Mouse (Mus musculus) neutrophil, adult 5-6 weeks (primary cell): ENCODE results near the gene Mmp14. TPM values are rescaled to one million over a fixed set of nuclear protein-coding genes. Genes with fewer than 3 reads are reported as not detected.

Experiments used
- ATAC-seq: fragments of 151-379, 151-347 bp; 2 replicates; pipeline ENCODE4 v1.8.0; 2017; ENCODE audit warnings: mild to moderate bottlenecking, moderate TSS enrichment; ENCODE audit not compliant: insufficient number of reproducible peaks, poor library complexity, low FRiP score, severe bottlenecking; ENCODE audit errors: extremely low read depth
- total RNA-seq: library from RNA; stranded (forward); fragments of 200-1000 nt; gene quantifications from 2 replicates; pipeline ENCODE4 v1.2.3, GENCODE M21; 2017

Mmp14 gene
- total RNA-seq, 1 experiment from 2014 or later = 0.58 TPM

DNA sequence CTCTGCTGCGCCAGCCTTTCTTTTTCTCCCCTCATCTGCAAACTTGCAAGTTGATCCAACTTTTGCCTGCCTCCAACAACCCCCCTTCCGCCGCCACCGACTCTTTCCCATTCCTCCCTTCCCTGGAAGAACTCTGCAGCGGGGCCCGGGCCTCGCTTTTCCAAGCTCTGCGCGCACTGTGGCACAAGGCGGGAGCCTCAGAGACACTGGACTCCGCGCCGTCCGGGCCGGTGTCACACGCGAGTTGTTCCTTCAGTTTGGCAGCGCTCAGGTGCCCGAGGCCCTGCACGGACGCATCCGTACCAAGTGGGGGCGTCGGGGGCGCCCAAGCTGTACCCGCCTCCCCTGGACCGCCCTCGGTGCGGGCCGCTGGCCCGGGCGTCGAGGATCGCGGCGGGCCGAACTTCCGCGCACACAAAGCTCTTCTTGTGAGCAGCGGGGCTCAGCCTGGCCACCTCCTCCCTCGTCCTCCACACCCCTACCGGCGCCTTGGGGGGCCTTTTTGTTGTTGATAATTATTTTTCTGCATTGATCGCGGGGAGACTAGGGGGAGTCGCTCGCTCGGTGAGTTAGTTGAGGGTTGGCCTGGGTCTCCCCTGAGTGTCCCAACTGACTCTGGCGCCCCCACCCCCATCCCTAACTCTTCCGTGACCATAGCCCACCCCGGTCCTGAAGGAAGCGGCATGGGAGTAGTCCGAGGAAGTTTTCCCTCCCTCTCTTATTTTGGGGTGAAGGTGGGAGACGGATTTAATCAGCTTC, 845 bp downstream of the Mmp14 start:
- ATAC-seq = peak; percentile 42; the same call in 1 of the 2 replicates

DNA sequence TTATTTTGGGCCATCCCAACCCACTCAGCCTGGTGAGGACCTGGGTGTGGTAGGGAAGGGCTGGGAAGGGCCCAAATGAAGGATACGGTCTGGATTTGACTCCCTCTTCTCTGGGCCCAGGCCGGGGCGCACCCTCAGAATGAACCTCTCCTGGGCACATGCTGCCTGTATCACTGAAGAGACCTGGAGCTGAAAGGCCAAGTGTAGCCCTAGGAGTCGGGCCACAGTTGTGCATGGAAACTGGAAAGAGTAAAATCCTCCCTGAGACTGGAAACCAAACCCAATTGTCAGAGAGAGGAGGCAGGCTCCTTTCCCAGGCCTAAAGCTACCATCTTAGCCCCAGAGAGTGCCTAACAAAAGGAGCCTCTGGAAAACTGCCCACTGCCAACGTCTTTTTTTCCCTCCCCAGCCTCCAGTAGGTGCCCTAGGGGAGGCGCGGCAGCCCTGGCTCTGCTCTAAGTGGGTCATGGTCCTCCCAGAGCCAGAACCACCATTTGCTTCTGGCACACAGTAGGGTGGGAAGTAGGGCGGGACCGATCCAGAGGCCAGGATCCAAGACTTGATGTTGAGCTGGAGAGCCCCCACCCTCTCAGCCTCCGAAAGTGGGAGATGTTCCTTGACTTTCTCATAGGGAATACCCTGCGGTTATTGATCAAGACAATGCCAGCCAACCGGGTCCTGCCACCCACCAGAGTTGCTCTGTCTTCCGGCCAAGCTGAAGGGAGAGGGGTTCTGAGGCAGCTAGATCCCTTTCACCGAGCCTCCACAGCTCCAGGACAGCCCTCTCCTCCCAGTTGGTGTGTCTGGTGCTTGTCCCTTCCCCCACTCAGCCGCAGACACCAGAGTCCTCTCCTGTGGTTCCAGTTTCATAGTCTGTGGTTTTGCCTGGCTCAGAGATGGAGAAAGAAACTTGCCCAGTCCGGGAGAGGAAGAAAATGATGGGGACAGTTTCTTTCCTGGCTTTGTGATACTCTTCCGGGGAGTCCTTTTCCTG, 1.7 kb downstream of the Mmp14 start:
- ATAC-seq = no peak

DNA sequence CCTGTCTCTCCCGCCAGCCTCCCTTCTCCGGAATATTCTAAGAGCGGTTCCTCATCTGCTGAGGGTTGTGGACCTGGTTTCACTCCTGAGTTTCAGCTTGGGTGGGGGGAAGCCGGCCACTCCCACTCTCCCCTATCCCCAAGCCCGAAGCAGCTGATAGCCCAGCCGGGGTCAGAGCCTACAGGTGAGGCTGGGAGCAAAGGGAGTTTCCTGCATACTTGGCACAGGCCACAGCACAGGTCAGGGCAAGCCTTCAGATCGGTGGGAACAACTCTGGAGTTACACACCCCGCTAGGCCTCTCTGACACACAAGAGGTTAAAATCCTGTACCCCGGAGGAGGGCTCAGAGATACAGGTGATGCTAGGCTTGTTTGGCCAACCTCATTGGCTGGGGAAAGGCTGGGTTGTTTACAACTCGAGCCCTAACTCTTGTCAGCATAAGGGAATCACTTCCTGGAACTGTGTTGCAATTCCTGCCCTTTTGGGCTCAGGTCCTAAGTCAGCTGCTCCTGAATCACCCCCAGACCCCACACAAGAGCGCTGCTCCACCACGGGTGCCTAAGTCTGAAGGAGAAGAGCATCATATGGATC, 2.6 kb downstream of the Mmp14 start:
- ATAC-seq = no peak

DNA sequence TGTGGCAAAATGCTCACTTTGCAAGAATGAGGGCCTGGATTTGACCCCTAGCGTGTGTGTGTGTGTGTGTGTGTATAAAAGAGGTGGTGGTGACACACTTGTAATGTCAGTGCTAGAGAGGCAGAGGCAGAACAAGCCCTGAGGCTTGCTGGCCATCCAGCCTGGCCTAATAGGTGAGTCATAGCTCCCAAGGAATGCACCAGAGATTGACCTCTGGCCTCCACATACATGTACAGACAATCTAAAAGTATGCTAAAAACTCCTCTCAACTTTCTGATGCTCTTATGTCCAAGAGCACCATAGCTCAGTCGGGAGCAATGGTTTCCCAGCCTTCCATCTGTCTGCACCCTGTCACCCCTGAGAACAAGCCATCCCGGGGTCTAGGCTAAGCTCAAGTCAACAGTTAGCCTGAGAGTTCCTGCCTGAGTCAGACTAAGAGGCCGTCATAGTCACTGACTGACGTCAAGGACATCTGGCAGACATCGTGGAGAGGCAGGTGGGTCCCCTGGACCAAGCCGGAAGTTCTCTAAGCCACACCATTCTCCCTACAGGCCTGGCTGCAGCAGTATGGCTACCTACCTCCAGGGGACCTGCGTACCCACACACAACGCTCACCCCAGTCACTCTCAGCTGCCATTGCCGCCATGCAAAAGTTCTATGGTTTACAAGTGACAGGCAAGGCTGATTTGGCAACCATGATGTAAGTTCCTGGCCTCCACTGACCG, 3.9 kb downstream of the Mmp14 start:
- ATAC-seq = no peak

DNA sequence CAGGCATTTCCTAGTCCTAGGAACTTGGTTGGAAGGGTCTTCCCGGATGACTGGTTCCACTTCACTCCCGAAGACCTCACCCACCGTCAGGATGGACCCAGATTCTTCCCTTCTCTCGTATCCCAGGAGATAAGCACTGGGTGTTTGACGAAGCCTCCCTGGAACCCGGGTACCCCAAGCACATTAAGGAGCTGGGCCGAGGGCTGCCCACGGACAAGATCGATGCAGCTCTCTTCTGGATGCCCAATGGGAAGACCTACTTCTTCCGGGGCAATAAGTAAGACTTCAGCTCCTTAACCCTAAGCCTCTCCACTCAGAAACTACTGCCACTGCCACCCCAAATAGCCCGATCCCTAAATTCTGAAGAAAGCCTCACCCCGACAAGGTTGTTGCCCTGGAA, 7.7 kb downstream of the Mmp14 start:
- ATAC-seq = no peak

DNA sequence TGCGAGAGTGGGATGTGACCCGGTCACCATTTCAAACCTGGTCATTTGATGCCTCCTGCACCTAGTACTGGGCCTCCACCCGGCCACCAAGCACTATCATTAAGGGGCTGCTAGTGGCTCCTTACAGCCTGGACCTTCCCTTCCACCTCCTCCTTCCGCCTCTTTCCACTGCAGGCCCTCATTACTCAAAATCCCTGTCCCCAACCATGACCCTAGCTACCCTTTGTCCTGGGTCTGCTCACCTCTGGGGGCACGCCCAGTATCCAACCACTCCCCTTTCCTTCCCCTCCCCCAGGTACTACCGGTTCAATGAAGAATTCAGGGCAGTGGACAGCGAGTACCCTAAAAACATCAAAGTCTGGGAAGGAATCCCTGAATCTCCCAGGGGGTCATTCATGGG, 8.2 kb downstream of the Mmp14 start:
- ATAC-seq = no peak

DNA sequence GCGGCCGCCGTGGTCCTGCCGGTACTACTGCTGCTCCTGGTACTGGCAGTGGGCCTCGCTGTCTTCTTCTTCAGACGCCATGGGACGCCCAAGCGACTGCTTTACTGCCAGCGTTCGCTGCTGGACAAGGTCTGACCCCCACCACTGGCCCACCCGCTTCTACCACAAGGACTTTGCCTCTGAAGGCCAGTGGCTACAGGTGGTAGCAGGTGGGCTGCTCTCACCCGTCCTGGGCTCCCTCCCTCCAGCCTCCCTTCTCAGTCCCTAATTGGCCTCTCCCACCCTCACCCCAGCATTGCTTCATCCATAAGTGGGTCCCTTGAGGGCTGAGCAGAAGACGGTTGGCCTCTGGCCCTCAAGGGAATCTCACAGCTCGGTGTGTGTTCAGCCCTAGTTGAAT, 9.1 kb downstream of the Mmp14 start:
- ATAC-seq = no peak

DNA sequence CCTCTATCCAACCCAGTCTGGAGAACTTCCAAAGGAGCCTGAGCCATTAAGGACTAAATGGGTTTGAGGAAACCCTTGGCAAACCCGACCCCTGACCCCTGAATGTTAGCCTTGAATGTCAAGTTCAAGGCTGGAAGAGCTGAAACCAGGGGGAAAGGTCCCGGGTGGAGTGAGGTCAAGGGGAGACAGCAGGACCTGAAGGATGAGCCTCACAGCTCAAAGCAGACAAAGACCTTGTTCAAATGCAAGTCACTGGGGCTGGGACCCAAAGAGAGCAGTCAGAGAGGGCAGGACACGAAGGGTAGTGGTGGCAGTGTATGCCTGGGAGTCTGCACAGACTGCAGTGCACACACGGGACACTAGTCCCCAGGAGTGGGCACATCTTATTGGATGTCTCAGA, 10.0 kb downstream of the Mmp14 start:
- no peak for ATAC-seq

DNA sequence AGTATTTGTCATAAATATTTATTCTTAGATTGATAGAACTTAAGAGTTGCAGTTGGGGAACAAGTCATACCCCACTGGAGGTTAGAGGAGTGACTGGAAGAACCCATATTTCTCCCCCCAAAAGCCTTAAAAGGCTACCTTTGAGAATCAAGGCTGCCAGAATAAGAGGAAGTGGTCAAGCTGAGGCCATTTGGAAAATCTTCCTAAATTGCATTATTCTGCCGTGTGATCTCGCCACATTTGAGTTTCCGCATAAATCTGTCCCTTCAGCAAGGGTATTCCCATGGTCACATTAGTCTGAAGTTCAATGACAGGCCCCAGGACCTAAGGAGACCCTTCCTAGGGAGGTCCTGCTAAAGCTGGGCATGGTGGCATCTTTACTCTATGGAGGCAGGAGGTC, 11.1 kb downstream of the Mmp14 start:
- no peak for ATAC-seq

DNA sequence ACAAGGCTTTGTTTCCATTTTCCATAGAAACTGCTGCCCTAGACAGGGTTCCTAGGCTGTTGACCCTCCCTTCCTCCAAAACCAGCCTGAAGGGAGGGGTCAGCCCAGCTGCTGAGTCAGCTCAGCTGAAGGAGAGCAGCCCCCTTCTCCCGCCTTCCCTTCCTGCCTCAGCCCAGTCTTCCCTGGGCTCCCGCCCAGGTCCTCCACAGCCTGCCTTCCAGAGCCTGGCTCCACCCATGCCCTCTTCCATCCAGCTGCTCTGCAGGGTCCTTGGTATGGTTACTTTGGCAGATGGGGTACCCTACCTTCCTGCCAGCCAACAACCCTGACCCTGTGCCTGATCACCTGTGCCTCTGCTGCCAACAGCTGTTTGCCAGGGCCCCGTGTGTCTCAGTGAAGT, 11.8 kb downstream of the Mmp14 start:
- ATAC-seq = no peak

DNA sequence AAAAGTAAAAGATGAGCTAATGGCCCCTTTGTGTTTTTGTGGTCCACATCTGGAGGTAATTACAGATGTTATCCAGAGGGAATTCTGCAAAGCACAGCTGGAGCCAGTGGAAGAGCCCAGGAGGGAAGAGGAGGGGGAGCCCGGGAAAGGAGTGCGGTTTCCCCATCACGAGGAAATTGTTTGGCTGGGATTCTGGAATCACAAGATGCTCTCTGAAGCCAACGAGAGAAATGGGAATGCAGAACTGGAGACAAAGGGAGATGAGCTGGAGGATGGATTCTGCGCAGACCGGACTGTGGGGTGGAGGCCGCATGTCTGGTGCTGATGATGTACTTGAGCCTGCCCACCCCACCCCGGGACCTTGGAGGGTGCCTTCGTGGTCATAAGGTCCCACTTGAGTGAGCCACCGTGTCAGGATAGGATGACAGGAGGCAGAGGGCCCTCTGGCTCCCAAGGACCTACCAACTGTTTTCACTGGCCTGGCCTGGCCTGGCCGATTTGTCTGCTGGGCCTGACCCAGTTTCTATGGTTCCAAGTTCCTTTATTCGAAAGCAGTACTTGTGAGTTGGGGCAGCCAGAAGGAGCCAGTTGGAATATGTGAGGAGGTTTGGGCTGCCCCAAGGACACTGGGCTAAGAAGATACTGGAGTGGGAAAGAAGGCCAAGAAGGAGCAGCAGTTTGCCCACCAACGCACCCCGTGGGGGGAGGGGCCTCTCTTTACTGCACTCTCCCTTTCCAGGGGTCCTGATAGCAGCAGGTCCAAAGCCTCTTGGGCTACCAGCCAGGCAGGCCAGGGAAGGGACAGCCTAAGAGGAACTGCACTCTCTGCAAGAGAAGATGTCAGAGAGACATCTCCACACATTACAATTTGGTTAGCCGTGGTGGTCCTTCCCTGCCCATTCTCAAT, 12.6 kb downstream of the Mmp14 start:
- ATAC-seq = no peak

DNA sequence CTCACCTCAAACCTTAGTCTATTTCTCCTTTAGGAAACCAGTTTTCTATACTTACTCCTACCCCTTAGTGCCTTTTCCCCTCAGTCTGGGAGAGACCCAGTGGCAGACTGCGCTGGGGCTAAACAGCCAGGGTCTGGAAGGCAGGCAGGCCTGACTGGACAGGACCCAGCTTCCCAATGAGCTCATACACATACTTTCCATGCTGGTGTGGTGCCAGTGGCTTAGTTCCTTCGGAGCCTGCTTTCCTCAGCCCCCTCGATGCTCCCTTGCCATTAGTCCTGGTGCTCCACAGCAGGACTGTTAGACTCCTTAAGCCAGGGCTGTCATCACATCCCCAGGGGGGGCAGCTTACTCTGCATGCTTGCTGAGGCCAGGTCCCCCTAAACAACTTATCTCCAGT, 14.1 kb downstream of the Mmp14 start:
- ATAC-seq = no peak

DNA sequence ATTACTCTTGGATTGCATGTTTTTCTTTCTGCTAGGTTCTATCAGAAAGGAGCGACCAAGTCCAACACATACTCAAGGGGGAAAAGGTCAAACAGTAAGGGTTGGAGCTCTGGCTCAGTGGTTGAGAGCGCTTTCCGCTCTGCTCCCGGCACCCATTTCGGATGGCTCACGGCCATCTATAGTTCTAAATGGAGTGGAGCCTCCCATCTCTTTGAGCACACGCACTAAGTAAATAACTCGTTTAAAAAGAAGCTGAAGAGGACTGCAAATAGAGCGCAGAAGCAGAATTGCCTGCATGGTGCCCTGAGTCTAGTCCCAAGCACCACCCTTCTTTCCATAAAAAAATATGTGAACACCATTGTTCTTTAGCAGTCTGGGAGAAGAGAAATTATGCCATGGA, 22.2 kb downstream of the Mmp14 start:
- ATAC-seq = no peak

DNA sequence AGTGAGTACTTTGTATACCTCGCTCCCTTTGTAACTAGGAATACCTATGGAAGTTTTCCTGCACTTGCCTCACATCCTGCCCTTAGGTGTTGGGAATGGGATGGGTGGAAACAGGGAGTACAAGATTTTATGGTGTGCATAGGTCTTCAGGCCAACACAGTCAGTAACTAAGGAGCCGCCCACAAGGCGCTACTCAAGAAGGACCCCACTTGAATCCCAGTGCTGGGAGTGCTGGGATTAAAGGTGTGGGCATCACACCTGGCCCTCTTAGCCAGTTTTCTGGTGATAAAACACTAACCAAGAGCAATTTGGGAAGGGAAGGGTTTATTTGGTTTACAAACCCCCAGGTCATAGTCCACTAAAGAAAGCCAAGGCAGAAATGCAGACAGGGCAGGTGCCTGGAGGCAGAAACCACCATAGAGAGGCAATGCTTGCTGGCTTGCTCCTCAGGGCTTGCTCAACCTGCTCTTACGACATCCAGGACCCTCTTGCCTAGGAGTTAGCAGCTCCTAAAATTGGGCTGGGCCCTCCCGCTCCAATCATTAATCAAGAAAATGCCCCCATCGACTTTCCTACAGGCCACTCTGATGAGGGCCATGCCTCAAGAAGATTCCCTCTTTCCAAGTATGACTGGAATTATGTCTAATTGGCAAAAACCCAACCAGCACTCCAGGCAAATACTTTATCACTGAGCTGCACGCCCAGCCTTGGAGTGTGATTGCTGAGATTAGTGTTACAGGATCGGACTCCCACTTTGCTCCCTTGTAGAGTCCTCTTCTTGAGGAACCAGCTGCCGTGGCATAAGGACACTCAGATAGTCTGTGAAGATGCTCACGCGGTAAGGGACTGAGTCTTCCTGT, 23.5 kb downstream of the Mmp14 start:
- no peak for ATAC-seq

DNA sequence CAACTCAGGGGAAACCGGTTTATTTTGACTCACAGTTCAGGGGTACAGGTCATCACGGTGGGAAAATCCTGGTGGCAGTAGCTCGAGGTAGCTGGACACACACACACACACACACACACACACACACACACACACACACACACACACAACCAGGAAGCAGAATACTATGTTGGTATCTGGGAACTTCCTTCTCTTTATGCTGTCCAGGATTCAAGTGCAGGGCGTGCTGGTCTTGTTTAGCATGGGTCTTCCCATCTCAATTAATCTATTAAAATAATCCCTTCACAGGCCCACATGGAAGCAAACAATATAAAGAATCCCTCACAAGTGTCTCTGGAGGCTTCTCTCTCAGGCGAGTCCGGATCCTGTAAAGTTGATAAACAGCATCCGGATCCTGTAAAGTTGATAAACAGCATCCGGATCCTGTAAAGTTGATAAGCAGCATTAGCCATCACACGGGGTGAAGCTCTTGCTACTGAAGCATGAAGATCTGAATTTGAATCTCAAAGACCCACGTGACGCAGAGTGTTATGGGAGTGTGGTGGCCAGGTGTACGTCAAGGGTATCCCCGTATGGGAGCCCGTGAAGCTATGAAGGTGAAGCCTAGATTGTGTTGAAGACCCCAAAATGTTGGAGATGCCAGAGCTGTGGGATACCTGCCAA, 26.6 kb downstream of the Mmp14 start:
- no peak for ATAC-seq

DNA sequence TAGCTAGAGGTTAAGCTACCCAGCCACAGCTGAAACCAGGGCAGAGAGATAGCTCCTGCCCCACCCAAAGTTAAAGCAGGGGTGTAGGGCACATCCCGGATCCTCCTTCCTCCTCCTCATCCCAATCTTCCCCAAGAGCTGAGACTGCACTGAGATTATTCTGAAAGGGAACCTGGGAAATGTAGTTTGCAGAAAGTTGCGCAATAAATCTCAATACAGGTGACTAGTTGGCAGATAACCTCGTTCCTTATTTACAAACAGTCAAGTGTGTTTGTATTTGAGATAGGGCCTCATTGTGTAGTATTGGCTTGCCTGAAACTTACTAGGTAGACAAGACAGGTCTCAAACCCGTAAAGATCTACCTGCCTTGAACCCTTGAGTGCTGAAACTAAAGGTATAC, 30.7 kb downstream of the Mmp14 start:
- no peak for ATAC-seq
